Mouse (Mus musculus): ENCODE results near the gene Whrn. TPM values are rescaled to one million over a fixed set of nuclear protein-coding genes. Genes with fewer than 3 reads are reported as not detected.

Gene Whrn
- polyA plus RNA-seq, 1 experiment: 22.5 TPM

GRCm38 (mm10) chr4:63368577-63368976 is 127.2 kb downstream of the Whrn start:
- H3K4me3 ChIP-seq (ENCODE audit: control insufficient read depth, low read depth, low read length): no peak overlapping the region
- no peaks in the 10 kb centered on the region for H3K27me3 ChIP-seq (ENCODE audit: control insufficient read depth, insufficient read depth, low read length)
- TF ChIP-seq POLR2A (IDR thresholded peaks at IDR 0.05; ENCODE audit: control insufficient read depth, low read depth, low read length) (no peak), CTCF (IDR thresholded peaks at IDR 0.05; ENCODE audit: control insufficient read depth, insufficient read depth, insufficient replicate concordance, low read depth, low read length) (peak; percentile 99)
- H3K27ac ChIP-seq (ENCODE audit: control insufficient read depth, insufficient read depth, low read depth, low read length): no peak overlapping the region
- no peaks in the 10 kb centered on the region for H3K4me1 ChIP-seq (ENCODE audit: control insufficient read depth, insufficient read depth, low read length)
- no peaks in the 10 kb centered on the region for H3K36me3 ChIP-seq (ENCODE audit: control insufficient read depth, insufficient read depth, low read length)

Other genes starting within 250 kb of the Whrn start
- 0.59 TPM in 1 of 2 replicates, not detected in the other for gene Orm1, start 151.4 kb downstream of the Whrn start, polyA plus RNA-seq (2012; rRNA removed)
- not detected in 2 replicates for gene Orm3, start 139.8 kb downstream of the Whrn start, polyA plus RNA-seq (2012; rRNA removed)
- gene Orm2, start 133.5 kb downstream of the Whrn start, polyA plus RNA-seq (2012; rRNA removed): not detected in 2 replicates
- 56.8 and 61.0 TPM in 2 replicates for gene Akna, start 92.6 kb downstream of the Whrn start, polyA plus RNA-seq (2012; rRNA removed)
- 83.4 and 95.0 TPM in 2 replicates for gene Atp6v1g1, start 48.8 kb upstream of the Whrn start, polyA plus RNA-seq (2012; rRNA removed)
- 4.4 and 4.7 TPM in 2 replicates for gene Tmem268, start 62.8 kb upstream of the Whrn start, polyA plus RNA-seq (2012; rRNA removed)
- 66.2 and 77.1 TPM in 2 replicates for gene Gm11213, start 109.3 kb upstream of the Whrn start, polyA plus RNA-seq (2012; rRNA removed)
- 562 and 586 TPM in 2 replicates for gene Tex48, start 126.4 kb upstream of the Whrn start, polyA plus RNA-seq (2012; rRNA removed)
- not detected in 2 replicates for gene Gm11214, start 167.4 kb upstream of the Whrn start, polyA plus RNA-seq (2012; rRNA removed)
- 0.16 and 0.26 TPM in 2 replicates for gene Tnfsf15, start 249.1 kb upstream of the Whrn start, polyA plus RNA-seq (2012; rRNA removed)